Mouse (Mus musculus): ENCODE data around the gene Dpp9.

GRCm38 (mm10) chr17:56208821-56209220, 9.9 kb downstream of the Dpp9 start:
- no peak for TF ChIP-seq POLR2A (IDR thresholded peaks at IDR 0.05; ENCODE audit: insufficient read length, low read depth)
- TF ChIP-seq USF1 (IDR thresholded peaks at IDR 0.05; ENCODE audit: low read depth), result no peak
- no peak for TF ChIP-seq CEBPB (IDR thresholded peaks at IDR 0.05; ENCODE audit: insufficient read depth, poor library complexity, severe bottlenecking)
- no peak for TF ChIP-seq MAX (IDR thresholded peaks at IDR 0.05; ENCODE audit: low read depth)
- TF ChIP-seq TCF12 (IDR thresholded peaks at IDR 0.05; ENCODE audit: insufficient read depth, poor library complexity, severe bottlenecking), result no peak
